Mouse (Mus musculus): ENCODE results near the gene Frmd5.

GRCm38 (mm10) chr2:121669846-121670245, 137.0 kb downstream of the Frmd5 start:
- TF ChIP-seq CTCF (IDR thresholded peaks at IDR 0.05; ENCODE audit: extremely low read depth, insufficient read depth, low read length) (no peak), POLR2A (IDR thresholded peaks at IDR 0.05; ENCODE audit: extremely low read depth, insufficient read depth, low read length) (no peak)
